Mouse (Mus musculus): ENCODE results near the gene Olfr549.

The Olfr549 gene

GRCm38 (mm10) chr7:102597378-102598031 is 47.8 kb downstream of the Olfr549 start, which contains the start of gene Olfr552:
Olfr552 (plus strand) TSS chr7:102597770.
- no peak for DNase-seq (ENCODE audit: low spot score)

All from ovary, postnatal 14 days (tissue).